Mouse (Mus musculus): ENCODE results near the gene Prr36. TPM values are rescaled to one million over a fixed set of nuclear protein-coding genes. Genes with fewer than 3 reads are reported as not detected.

The Prr36 gene
- polyA plus RNA-seq (2017; shearing (Covaris generic)): 0.21 TPM

DNA sequence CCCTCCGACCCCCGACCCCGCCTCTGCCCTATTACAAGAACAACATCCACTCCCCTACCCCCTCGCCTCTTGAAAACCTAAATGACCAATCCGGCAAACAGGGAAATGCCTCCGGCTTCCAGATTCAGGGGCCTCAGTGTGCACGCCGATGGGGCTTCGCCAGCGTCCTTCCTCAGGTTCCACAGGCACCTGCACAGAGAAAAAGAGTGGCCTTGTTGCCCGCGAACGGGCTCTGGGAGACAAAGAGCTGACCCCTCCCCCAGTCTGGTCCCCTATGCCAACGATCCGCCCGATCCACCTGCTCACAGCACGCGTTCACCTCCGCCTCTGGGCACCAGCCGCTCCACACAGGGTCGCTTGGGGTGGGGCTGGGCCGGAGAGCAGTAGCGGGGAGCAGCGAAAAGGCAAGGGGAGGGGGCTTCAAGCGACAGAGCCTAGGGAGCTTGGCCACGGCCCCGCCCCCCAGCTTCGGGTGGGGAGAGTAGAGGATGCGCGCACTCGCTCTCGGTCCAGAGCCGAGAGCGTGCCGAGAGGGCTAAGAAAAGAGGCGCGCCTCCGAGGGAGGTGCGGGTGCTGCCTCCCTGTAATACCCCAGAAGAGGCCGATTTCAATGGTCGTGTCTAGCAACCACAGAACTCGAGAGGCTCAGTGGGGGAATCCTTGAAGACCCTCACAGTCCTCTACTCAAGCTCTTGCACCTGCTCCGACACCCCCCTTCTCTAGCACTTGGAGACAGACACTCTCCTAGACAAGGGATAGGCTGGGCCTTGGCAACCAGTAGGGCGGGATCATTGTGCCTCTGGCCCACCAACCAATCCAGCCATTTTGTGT lies at the start of gene Prr36:
TSS of gene Prr36 (minus strand) at position 669 of the 831 bp plus-strand sequence.

GRCm38 (mm10) chr8:4259125-4259804 lies 42.0 kb upstream of the Prr36 start, which contains the start of gene Ctxn1:
Gene Ctxn1 (minus strand): TSS chr8:4259274.

DNA sequence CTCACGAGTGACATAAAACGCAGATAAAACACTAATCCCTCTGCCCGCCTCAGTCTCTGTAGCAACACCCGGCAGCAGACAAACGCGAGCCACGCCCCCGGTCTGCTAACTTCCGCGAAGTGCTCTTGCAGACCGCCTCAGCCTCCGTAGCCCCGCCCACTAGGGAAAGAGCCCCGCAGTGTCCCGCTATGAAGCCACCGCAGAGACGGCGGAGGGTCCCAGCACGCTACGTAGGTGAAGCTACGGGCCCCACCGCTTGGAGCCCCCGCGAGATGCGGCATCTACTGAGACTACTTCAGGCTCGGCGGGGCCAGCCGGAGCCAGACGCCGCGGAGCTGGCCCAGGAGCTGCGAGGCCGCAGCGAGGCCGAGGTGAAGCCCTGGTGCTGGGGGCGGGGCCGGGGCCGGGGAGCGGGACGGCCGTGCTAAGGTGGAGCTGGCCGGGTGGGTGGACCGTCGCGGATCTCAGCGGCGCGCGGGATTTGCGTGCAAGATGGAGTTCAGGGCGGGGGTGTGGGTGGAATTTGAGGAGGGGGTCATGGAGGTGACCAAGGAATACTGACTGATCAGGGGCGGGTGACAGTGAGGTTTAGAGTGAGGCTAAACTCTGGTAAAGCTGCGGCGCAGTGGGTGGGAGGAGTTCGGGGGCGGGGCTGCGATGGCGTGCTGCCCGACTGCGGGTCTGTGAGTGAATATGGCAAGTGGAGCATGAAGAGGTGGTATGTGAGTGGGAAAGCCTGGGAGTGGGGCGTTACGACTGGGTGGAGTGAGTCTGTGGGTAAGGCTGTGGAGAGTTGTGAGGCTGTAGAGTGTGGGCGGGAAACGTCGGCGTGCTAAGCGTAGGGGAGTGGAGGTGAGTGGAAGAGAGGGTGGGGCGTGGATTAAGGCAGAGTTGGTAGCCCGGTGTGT lies 35.9 kb upstream of the Prr36 start, which contains the start of gene Snapc2:
TSS of gene Snapc2 (plus strand) at position 147 of the 908 bp plus-strand sequence.

GRCm38 (mm10) chr8:4247951-4248540 lies 30.8 kb upstream of the Prr36 start, which contains the start of gene Tgfbr3l:
Gene Tgfbr3l (plus strand): TSS chr8:4248214.

DNA sequence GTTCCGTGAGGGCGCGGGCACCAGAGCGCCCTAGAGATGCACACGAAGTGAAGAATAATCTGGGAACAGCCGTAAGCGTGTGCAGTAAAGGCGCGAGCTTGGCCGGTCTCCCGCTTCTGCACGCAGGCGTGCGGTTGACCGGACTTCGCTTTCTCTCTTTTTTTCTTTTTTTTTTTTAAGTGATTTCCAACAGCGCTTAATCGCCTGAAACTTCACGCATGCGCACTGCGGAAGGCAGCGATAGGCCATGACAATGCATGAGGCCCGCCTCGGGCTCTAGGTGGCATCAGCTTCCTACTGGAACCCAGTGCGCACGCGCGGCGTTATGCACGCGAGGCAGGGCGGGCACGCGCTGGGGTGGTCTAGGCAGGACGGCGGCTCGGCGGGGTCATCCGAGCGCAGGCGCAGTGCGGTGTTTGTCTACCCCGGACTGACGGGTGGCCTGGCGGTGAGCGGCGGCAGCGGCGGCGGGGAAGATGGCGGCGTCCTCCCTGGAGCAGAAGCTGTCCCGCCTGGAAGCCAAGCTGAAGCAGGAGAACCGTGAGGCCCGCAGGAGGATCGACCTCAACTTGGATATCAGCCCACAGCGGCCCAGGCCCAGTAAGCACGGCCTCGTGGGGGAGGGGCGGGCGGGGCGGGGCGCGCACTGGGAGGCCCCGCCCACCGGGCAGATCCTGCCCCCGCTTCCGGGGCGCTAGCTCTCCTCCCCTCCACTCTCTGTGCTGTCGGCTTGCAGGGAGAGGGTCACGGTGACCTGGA lies 21.4 kb upstream of the Prr36 start, which contains the start of the genes Map2k7 and Gm49320:
TSS of gene Map2k7 (plus strand) at position 307 of the 759 bp plus-strand sequence.
TSS of gene Gm49320 (plus strand) at position 432 of the 759 bp plus-strand sequence.

DNA sequence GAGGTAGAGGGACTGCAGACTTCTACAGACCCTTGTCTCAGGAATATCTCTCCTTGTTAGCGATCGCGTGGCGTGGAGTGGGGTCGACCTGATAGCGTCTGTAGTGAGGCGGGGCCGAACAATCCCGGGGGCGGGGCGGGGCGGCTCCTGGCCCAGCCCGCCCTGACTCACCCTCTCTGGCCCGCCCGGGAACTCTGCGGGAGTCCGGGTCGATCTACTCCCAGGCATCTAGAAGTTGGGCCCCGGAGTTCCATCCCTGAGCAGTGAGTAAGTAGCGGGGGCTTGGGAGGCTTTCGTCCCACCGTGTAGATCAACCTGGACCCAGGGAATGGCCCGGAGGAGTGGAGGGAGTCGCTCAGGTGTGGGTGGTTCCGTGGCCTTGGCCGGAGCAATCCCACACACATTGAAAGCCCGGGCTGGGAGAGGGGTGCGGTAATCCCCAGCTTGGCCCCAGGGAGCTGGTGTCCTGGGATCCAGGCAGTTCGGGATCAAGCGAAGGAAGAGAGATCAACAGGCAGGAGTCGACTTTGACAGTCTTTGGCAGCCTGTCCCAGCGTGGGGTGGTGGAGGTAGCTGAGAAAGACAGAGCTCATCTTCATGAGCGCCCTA lies 9.6 kb upstream of the Prr36 start, which contains the start of gene Lrrc8e:
TSS of gene Lrrc8e (plus strand) at position 89 of the 609 bp plus-strand sequence.

GRCm38 (mm10) chr8:4165852-4166751 lies 51.2 kb downstream of the Prr36 start, which contains the start of gene Evi5l:
Gene Evi5l (plus strand): TSS chr8:4166567.

Other genes starting within 250 kb of the Prr36 start
- not detected for gene Cd209f, start 111.6 kb downstream of the Prr36 start, polyA plus RNA-seq (2017; shearing (Covaris generic))
- not detected for gene Cd209g, start 83.4 kb downstream of the Prr36 start, polyA plus RNA-seq (2017; shearing (Covaris generic))
- gene Evi5l, start 50.9 kb downstream of the Prr36 start, polyA plus RNA-seq (2017; shearing (Covaris generic)): 12.8 TPM
- 0.20 TPM for gene Lrrc8e, start 9.4 kb upstream of the Prr36 start, polyA plus RNA-seq (2017; shearing (Covaris generic))
- gene Map2k7, start 21.3 kb upstream of the Prr36 start, polyA plus RNA-seq (2017; shearing (Covaris generic)): 85.3 TPM
- 1.2 TPM for gene Gm49320, start 21.4 kb upstream of the Prr36 start, polyA plus RNA-seq (2017; shearing (Covaris generic))
- 10.7 TPM for gene Tgfbr3l, start 30.8 kb upstream of the Prr36 start, polyA plus RNA-seq (2017; shearing (Covaris generic))
- 33.3 TPM for gene Snapc2, start 35.6 kb upstream of the Prr36 start, polyA plus RNA-seq (2017; shearing (Covaris generic))
- 0.22 TPM for gene Ctxn1, start 41.8 kb upstream of the Prr36 start, polyA plus RNA-seq (2017; shearing (Covaris generic))
- 74.9 TPM for gene Timm44, start 58.5 kb upstream of the Prr36 start, polyA plus RNA-seq (2017; shearing (Covaris generic))
- 14.8 TPM for gene Ccl25, start 107.8 kb upstream of the Prr36 start, polyA plus RNA-seq (2017; shearing (Covaris generic))
- gene Elavl1, start 108.0 kb upstream of the Prr36 start, polyA plus RNA-seq (2017; shearing (Covaris generic)): 11.3 TPM

Data from CD4-positive, CD25-positive, alpha-beta regulatory T cell, adult 9 weeks (primary cell).